Mouse (Mus musculus): Measurements from ENCODE around the gene Smtnl2.

Gene Smtnl2

DNA sequence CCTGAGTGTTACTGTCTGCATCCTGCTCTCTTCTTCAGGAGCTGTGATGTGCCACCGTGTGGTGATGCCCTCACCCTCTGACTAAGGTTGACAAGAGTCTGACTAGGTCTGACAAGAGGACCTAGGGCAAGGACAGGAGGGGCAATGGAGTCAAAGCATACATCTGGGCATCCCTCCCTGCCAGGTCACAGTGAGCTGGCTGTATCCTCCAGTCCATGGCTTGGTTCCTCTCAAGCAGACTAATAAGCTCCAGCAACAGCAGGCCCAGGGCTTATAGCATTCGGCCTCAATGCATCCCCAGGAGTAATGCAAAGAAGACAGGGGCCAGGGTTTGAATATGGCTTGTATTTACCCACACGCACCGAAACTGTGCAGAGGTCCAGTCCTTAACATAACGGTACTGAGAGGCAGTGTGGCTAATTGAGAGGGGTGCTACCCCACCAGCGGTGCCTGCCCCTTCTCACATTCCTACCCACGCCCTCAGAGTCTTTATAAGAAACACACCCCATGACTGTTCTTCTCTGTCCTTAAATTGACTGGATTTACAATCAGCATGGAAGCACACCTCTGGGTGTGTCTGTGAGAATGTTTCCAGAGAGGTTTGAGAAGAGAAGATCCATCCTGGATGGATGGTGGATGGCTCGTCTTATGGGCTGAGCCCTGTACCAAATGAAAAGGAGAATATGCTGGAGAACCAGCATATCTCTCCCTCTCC is 13.5 kb downstream of the Smtnl2 start:
- Histone ChIP-seq H3K27me3 (ENCODE audit: control insufficient read depth, insufficient read depth, low read length, poor library complexity, severe bottlenecking) (no peaks in the 10 kb centered on the region), H3K36me3 (ENCODE audit: control insufficient read depth, insufficient read depth, low read length, poor library complexity, severe bottlenecking) (no peaks in the 10 kb centered on the region)
- no peak for DNase-seq (ENCODE audit: low read depth, low spot score)

GRCm38 (mm10) chr11:72397072-72397471 is 14.4 kb downstream of the Smtnl2 start:
- Histone ChIP-seq H3K27me3 (ENCODE audit: control insufficient read depth, insufficient read depth, low read length, poor library complexity, severe bottlenecking) (no peaks in the 10 kb centered on the region), H3K36me3 (ENCODE audit: control insufficient read depth, insufficient read depth, low read length, poor library complexity, severe bottlenecking) (no peaks in the 10 kb centered on the region)
- no peak for DNase-seq (ENCODE audit: low read depth, low spot score)

GRCm38 (mm10) chr11:72396621-72397020 is 14.9 kb downstream of the Smtnl2 start:
- H3K36me3 ChIP-seq (ENCODE audit: control insufficient read depth, insufficient read depth, low read length, poor library complexity, severe bottlenecking): no peaks in the 10 kb centered on the region
- no peak for DNase-seq (ENCODE audit: low read depth, low spot score)

GRCm38 (mm10) chr11:72395652-72396051 is 15.9 kb downstream of the Smtnl2 start:
- no peak for DNase-seq (ENCODE audit: low read depth, low spot score)
- no peaks in the 10 kb centered on the region for H3K27me3 ChIP-seq (ENCODE audit: control insufficient read depth, insufficient read depth, low read length, poor library complexity, severe bottlenecking)
- no peaks in the 10 kb centered on the region for H3K36me3 ChIP-seq (ENCODE audit: control insufficient read depth, insufficient read depth, low read length, poor library complexity, severe bottlenecking)

More at GRCm38 (mm10) chr11:72396621-72397020, 14.9 kb downstream of the Smtnl2 start:
- H3K27me3 ChIP-seq (ENCODE audit: control insufficient read depth, insufficient read depth, low read length, poor library complexity, severe bottlenecking): no peaks in the 10 kb centered on the region

- DNase-seq (ENCODE audit: low read depth, low spot score): no peak
- Histone ChIP-seq H3K36me3 (ENCODE audit: control insufficient read depth, insufficient read depth, low read length, poor library complexity, severe bottlenecking) (no peaks in the 10 kb centered on the region), H3K27me3 (ENCODE audit: control insufficient read depth, insufficient read depth, low read length, poor library complexity, severe bottlenecking) (no peaks in the 10 kb centered on the region)
Observed at GRCm38 (mm10) chr11:72394694-72395093, 16.8 kb downstream of the Smtnl2 start.

- H3K36me3 ChIP-seq (ENCODE audit: control insufficient read depth, insufficient read depth, low read length, poor library complexity, severe bottlenecking): no peaks in the 10 kb centered on the region
- H3K27me3 ChIP-seq (ENCODE audit: control insufficient read depth, insufficient read depth, low read length, poor library complexity, severe bottlenecking): no peaks in the 10 kb centered on the region
- DNase-seq (ENCODE audit: low read depth, low spot score): no peak
Observed at GRCm38 (mm10) chr11:72393669-72394068, 17.8 kb downstream of the Smtnl2 start.

DNA sequence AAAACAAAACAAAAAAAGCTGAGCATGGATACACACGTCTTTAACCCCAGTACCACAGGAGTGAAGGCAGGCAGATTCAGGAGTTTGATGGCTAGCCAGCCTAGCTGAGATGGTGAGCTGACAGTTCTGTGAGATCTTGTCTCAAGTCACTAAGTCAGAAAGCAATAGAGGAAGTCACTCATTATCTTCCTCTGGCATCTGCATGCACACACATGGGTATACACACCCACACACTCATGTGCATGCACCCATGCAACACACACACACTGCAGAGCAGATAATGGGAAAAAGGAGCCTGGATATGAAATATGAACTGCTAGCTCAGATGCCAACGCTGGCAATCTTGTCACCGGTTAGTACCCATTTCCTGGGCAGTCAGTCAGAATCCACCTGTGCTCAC is 18.3 kb downstream of the Smtnl2 start:
- no peak for DNase-seq (ENCODE audit: low read depth, low spot score)
- H3K36me3 ChIP-seq (ENCODE audit: control insufficient read depth, insufficient read depth, low read length, poor library complexity, severe bottlenecking): no peaks in the 10 kb centered on the region
- no peaks in the 10 kb centered on the region for H3K27me3 ChIP-seq (ENCODE audit: control insufficient read depth, insufficient read depth, low read length, poor library complexity, severe bottlenecking)

DNA sequence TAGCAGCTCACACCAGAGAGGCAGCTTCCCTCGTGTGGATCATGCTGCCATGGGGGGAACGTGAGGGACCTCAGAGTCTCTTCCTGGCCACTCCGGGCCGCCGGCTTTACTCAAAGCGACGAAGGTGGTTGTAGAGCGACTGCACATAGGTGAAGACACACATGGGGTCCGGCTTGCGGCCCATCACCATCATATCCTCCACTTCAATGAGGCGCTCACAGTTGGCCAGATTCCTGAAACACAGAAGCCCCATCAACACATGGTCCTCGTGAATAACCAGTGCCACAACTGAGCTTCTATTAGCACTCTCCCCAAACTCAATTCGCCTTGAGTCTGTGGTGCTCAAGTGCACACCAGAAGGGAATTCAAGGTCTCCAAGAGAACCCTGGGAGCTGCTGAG is 20.3 kb downstream of the Smtnl2 start:
- no peaks in the 10 kb centered on the region for H3K27me3 ChIP-seq (ENCODE audit: control insufficient read depth, insufficient read depth, low read length, poor library complexity, severe bottlenecking)
- no peaks in the 10 kb centered on the region for H3K36me3 ChIP-seq (ENCODE audit: control insufficient read depth, insufficient read depth, low read length, poor library complexity, severe bottlenecking)
- DNase-seq (ENCODE audit: low read depth, low spot score): no peak

DNA sequence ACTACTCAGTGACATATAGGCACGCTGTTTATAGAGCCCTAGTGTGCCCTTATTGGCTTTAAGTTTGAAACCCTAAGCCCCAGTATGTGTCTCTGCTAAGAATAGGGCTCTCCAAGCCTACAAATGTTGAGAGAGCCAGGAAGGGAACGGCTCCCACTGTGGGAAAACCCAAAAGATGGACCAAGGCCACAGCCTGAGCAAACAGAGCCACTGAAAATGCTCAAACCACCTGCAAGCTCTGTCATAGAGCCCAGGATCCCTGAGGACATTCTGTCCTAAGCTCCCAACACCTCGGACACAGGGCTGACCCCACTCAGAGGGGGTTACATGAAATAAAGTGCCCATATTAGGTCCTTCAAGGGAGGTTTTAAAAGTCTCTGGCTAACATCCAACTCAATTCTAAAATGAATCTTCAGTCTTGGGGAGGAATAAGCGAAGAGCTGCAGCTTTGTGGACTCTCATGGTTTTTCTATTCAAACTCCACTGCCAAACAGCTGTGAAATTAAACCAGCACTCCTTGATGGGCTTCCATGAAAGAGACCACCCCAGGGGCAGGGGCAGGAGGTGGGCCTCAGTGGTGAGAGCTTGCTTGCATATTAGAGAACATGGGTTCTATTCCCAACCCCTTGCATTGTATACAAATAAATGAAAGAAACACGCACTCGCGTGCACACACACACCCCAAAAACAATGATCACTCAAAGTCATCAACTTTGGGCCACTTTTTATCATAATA is 21.9 kb downstream of the Smtnl2 start:
- DNase-seq (ENCODE audit: low read depth, low spot score): no peak
- H3K36me3 ChIP-seq (ENCODE audit: control insufficient read depth, insufficient read depth, low read length, poor library complexity, severe bottlenecking): no peaks in the 10 kb centered on the region
- H3K27me3 ChIP-seq (ENCODE audit: control insufficient read depth, insufficient read depth, low read length, poor library complexity, severe bottlenecking): no peaks in the 10 kb centered on the region

DNA sequence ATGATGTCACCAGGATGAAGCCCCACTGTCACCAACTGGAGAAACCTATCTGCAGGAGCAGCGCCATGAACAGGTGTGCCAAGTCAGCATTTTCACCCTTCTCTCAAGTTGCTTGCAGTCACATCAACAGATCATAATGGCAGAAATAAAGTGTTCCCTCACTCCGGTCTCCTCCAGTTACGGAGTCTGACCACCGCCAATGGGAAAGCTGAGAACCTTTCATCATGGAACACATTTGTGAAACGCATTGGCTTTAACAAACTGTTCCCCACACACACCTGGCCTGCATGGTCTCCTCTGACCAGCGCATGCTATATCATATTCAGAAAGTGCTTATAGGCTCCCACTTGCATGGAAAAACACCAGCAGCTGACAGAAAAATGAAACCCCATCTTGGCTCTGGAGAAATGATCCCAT is 23.4 kb downstream of the Smtnl2 start:
- DNase-seq (ENCODE audit: low read depth, low spot score): no peak
- no peaks in the 10 kb centered on the region for H3K36me3 ChIP-seq (ENCODE audit: control insufficient read depth, insufficient read depth, low read length, poor library complexity, severe bottlenecking)
- no peaks in the 10 kb centered on the region for H3K27me3 ChIP-seq (ENCODE audit: control insufficient read depth, insufficient read depth, low read length, poor library complexity, severe bottlenecking)

- no peak for DNase-seq (ENCODE audit: low read depth, low spot score)
- H3K36me3 ChIP-seq (ENCODE audit: control insufficient read depth, insufficient read depth, low read length, poor library complexity, severe bottlenecking): no peaks in the 10 kb centered on the region
- H3K27me3 ChIP-seq (ENCODE audit: control insufficient read depth, insufficient read depth, low read length, poor library complexity, severe bottlenecking): no peaks in the 10 kb centered on the region
Observed at GRCm38 (mm10) chr11:72379351-72379750, 32.2 kb downstream of the Smtnl2 start.

DNA sequence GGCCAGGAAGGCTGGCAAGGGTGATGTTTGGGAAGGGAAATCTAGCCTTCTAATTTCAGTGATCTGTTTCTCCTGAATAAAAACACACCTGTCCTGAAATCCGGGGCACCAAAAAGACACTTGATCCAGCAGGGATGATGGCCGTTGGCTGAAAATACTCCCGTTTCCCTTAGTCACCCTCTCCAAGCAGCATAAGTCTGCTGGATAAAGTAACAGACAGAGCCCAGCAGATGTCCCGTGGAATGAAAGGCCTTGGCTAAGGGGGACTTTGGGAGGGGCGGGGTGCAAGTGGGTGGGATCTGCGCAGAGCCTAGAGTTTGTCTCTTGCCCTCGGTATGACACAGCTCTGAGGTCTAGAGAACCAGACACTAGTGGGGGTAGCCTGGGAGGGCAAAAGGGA is 33.3 kb downstream of the Smtnl2 start:
- Histone ChIP-seq H3K36me3 (ENCODE audit: control insufficient read depth, insufficient read depth, low read length, poor library complexity, severe bottlenecking) (no peaks in the 10 kb centered on the region), H3K27me3 (ENCODE audit: control insufficient read depth, insufficient read depth, low read length, poor library complexity, severe bottlenecking) (no peaks in the 10 kb centered on the region)
- no peak for DNase-seq (ENCODE audit: low read depth, low spot score)

GRCm38 (mm10) chr11:72376562-72376961 is 35.0 kb downstream of the Smtnl2 start:
- H3K27me3 ChIP-seq (ENCODE audit: control insufficient read depth, insufficient read depth, low read length, poor library complexity, severe bottlenecking): no peaks in the 10 kb centered on the region
- no peak for DNase-seq (ENCODE audit: low read depth, low spot score)

GRCm38 (mm10) chr11:72369904-72370672 is 41.4 kb downstream of the Smtnl2 start:
- Histone ChIP-seq H3K36me3 (ENCODE audit: control insufficient read depth, insufficient read depth, low read length, poor library complexity, severe bottlenecking) (no peaks in the 10 kb centered on the region), H3K27me3 (ENCODE audit: control insufficient read depth, insufficient read depth, low read length, poor library complexity, severe bottlenecking) (no peaks in the 10 kb centered on the region)
- DNase-seq (ENCODE audit: low read depth, low spot score): no peak

More at GRCm38 (mm10) chr11:72376562-72376961, 35.0 kb downstream of the Smtnl2 start:
- no peaks in the 10 kb centered on the region for H3K36me3 ChIP-seq (ENCODE audit: control insufficient read depth, insufficient read depth, low read length, poor library complexity, severe bottlenecking)

Data from splenic B cell, adult 2 months (primary cell).